Mouse (Mus musculus) heart, postnatal 0 days (tissue): ENCODE results near the gene 4931406C07Rik.

Experiments
- CTCF ChIP-seq: IDR thresholded peaks from 2 replicates; pipeline ENCODE4 v1.5.1; 2016; ENCODE audit warnings: antibody characterized with exemption, control low read depth, low read depth
- EP300 ChIP-seq: IDR thresholded peaks from 2 replicates; pipeline ENCODE4 v1.6.1; 2016; ENCODE audit warnings: antibody characterized with exemption, low read depth

DNA sequence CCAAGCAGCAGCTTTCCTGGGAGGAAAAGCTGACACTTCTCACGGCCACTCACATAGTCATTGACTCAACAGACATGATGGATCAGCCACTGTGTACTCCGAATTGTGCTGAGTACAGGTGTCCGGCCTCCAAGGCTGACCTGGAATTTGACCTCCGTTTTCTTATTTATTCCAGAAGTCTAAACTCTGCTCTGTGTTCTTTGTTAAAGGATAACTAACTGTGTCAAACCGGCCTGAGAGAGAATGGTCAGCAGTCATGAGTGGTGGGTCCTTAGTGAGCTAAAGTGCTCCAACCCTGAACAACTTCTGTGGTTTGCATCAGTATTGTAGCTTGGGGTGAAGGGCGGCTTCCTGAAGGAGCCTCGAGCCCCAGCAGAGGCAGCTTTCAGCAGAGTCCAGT, 54.1 kb downstream of the 4931406C07Rik start:
- TF ChIP-seq CTCF (no peak), EP300 (no peak)
